Mouse (Mus musculus) erythroblast, embryonic 14.5 days (primary cell): Measurements from ENCODE around the gene Col4a5.

ENCODE experiments used
- GATA1 ChIP-seq: IDR thresholded peaks from 2 replicates; pipeline ENCODE4 v1.6.1; 2012; ENCODE audit warnings: low read length, inconsistent platforms, mixed read lengths
- TAL1 ChIP-seq: IDR thresholded peaks from 3 replicates; pipeline ENCODE4 v1.6.1; 2012; ENCODE audit warnings: low read length, inconsistent platforms, mixed read lengths

DNA sequence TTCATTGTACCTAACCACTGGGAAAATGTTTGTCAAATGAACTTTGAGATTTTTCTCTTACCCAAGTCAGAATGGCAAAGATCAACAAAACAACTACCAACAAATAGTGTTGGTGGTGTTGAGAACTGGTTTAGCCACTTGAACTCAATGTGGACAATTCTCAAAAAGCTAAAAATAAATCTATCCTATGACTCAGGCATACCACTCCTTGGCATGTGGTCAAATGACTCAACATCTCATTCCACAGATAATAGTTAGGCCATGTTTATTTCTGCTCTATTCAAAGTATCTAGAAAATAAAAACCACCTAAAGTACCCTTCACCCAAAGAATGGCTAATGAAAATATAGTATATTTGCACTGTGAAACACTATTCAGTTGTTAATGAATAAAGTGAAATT is 58.3 kb downstream of the Col4a5 start:
- TF ChIP-seq GATA1, result no peak
- no peak for TF ChIP-seq TAL1
